Mouse (Mus musculus) midbrain, embryonic 11.5 days (tissue): ENCODE results near the gene Gpr135. TPM values are rescaled to one million over a fixed set of nuclear protein-coding genes. Genes with fewer than 3 reads are reported as not detected.
A peak's percentile ranks its signal among the peaks of the same experiment; 100 is the strongest.

Source experiments
- ATAC-seq: fragments of 200-750 bp; cut with Nextera tagmentation; 2 replicates; pipeline ENCODE4 v1.8.0; 2017; ENCODE audit warnings: moderate TSS enrichment, moderate library complexity; ENCODE audit not compliant: low FRiP score
- DNase-seq: peaks from one replicate; pipeline ENCODE4 v3.0.0; 2015; ENCODE audit warnings: low spot score; ENCODE audit errors: missing footprints
- H3K27ac ChIP-seq: fragments of 300-500 bp; sonication (generic); 2 replicates; pipeline ENCODE4 v1.5.1; 2014; ENCODE audit warnings: low read depth, low read length
- H3K27me3 ChIP-seq: fragments of 300-500 bp; sonication (generic); 2 replicates; pipeline ENCODE4 v1.6.1; 2014; ENCODE audit warnings: mild to moderate bottlenecking, low read length, moderate library complexity, mixed read lengths; ENCODE audit not compliant: control insufficient read depth, insufficient read depth
- H3K36me3 ChIP-seq: fragments of 300-500 bp; sonication (generic); 2 replicates; pipeline ENCODE4 v1.6.1; 2014; ENCODE audit warnings: mild to moderate bottlenecking, low read length, moderate library complexity, mixed read lengths; ENCODE audit not compliant: control insufficient read depth, insufficient read depth
- H3K4me1 ChIP-seq: fragments of 300-500 bp; sonication (generic); 2 replicates; pipeline ENCODE4 v1.6.1; 2014; ENCODE audit warnings: low read length; ENCODE audit not compliant: control insufficient read depth, insufficient read depth
- H3K4me2 ChIP-seq: fragments of 300-500 bp; sonication (generic); 2 replicates; pipeline ENCODE4 v1.6.1; 2014; ENCODE audit warnings: mild to moderate bottlenecking, moderate library complexity
- H3K4me3 ChIP-seq: fragments of 300-500 bp; sonication (generic); 2 replicates; pipeline ENCODE4 v1.5.1; 2014; ENCODE audit warnings: low read depth, low read length
- H3K9ac ChIP-seq: fragments of 300-500 bp; sonication (generic); 2 replicates; pipeline ENCODE4 v1.6.1; 2014; ENCODE audit warnings: low read length
- H3K9me3 ChIP-seq: fragments of 300-500 bp; sonication (generic); 2 replicates; pipeline ENCODE4 v1.6.1; 2016; ENCODE audit warnings: low read length; ENCODE audit not compliant: control insufficient read depth
- WGBS: fragments of 180-500 bp; shearing (Covaris S2); extraction: QIAGEN DNeasy Blood & Tissue Kit; methylation state at CpG from one replicate; pipeline ENCODE4 v1.1.7; 2014; 5-methylcytosine and 5-hydroxymethylcytosine counted together
- polyA plus RNA-seq: library from polyadenylated mRNA; unstranded; fragments of >200 nt; fragmentation: Nextera tagmentation; extraction: Ambion mirVana; gene quantifications from 2 replicates; pipeline ENCODE4 v1.2.1, GENCODE M21; 2014

The Gpr135 gene
- polyA plus RNA-seq, 1 experiment from 2014 or later: 1.2 TPM

GRCm38 (mm10) chr12:72039501-72039900 is 31.4 kb downstream of the Gpr135 start:
- H3K4me1 ChIP-seq: no peaks in the 10 kb centered on the region
- H3K4me3 ChIP-seq: no peak overlapping the region
- no peak overlapping the region for H3K27ac ChIP-seq
- H3K36me3 ChIP-seq: no peaks in the 10 kb centered on the region
- no peak overlapping the region for H3K9ac ChIP-seq
- no peak for DNase-seq
- 79% methylated on average over 8 of the region's 8 CpGs for WGBS
- H3K27me3 ChIP-seq: no peaks in the 10 kb centered on the region
- no peaks in the 10 kb centered on the region for H3K9me3 ChIP-seq
- ATAC-seq: no peak
- no peak overlapping the region for H3K4me2 ChIP-seq

DNA sequence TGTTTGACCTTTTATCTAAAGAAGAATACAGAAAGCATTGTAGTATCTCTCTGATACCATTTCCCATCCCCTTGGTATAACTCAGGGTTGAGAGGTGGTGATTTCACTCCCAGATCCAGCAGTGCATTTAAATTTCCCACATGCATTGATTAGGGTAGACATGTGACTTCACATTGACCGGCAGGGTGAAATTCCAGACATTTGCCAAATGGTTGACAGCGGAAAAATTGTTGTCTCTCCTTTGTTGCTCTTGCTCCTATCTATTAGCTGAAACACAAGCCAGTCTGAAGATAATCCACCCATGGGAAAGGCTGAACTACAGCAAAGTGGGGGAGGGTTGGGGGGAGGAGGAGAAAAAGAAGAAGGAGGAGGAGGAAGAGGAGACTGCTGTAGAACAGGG is 32.1 kb downstream of the Gpr135 start:
- no peak overlapping the region for H3K4me2 ChIP-seq
- H3K9me3 ChIP-seq: no peaks in the 10 kb centered on the region
- H3K4me3 ChIP-seq: no peak overlapping the region
- H3K4me1 ChIP-seq: no peaks in the 10 kb centered on the region
- H3K27ac ChIP-seq: no peak overlapping the region
- H3K27me3 ChIP-seq: no peaks in the 10 kb centered on the region
- DNase-seq (no peak), ATAC-seq (no peak)
- no peak overlapping the region for H3K9ac ChIP-seq
- no peaks in the 10 kb centered on the region for H3K36me3 ChIP-seq
- 71% methylated on average over 2 of the region's 2 CpGs for WGBS

GRCm38 (mm10) chr12:72037049-72037448 is 33.9 kb downstream of the Gpr135 start:
- 93% methylated on average over 6 of the region's 6 CpGs for WGBS
- DNase-seq (no peak), ATAC-seq (no peak)
- no peaks in the 10 kb centered on the region for H3K4me1 ChIP-seq
- H3K4me2 ChIP-seq: no peak overlapping the region
- no peak overlapping the region for H3K9ac ChIP-seq
- H3K27me3 ChIP-seq: no peaks in the 10 kb centered on the region
- no peak overlapping the region for H3K4me3 ChIP-seq
- no peaks in the 10 kb centered on the region for H3K36me3 ChIP-seq
- H3K9me3 ChIP-seq: no peaks in the 10 kb centered on the region
- no peak overlapping the region for H3K27ac ChIP-seq

DNA sequence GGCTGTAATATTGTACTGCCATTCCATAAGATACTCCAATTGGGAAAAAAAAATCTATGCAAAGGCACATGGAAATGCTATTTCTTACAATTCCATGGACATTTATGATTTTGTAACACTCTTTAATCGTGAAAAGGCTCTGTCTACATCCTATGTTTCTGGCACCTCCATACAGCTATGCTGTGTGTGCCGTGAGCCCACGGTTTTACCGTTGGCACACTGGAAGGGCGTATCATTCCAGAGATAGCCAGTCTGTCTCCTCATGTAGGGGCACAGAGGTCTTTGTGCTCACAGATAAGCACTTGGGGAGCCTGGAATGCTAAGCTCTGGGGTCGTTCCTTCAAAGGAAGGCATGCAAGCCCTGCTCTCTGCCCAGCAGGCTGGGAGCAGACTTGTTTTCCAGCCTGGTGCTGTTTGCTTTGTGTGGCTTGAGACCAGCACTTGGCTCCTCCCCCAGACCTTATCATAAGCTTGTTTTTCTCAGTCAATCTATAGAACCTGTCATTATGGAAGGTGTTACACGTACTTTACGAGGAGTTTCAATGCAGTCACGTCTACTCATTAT is 34.7 kb downstream of the Gpr135 start:
- H3K4me3 ChIP-seq: no peak overlapping the region
- no peaks in the 10 kb centered on the region for H3K36me3 ChIP-seq
- H3K4me1 ChIP-seq: no peaks in the 10 kb centered on the region
- no peak overlapping the region for H3K4me2 ChIP-seq
- no peaks in the 10 kb centered on the region for H3K27me3 ChIP-seq
- ATAC-seq: no peak
- no peak overlapping the region for H3K9ac ChIP-seq
- H3K27ac ChIP-seq: no peak overlapping the region
- 71% methylated on average over 9 of the region's 9 CpGs for WGBS
- no peak for DNase-seq
- H3K9me3 ChIP-seq: no peaks in the 10 kb centered on the region

GRCm38 (mm10) chr12:72031794-72032193 is 39.1 kb downstream of the Gpr135 start:
- Histone ChIP-seq H3K27me3 (no peaks in the 10 kb centered on the region), H3K9me3 (no peaks in the 10 kb centered on the region), H3K4me3 (no peak overlapping the region), H3K4me1 (no peaks in the 10 kb centered on the region), H3K9ac (no peak overlapping the region), H3K27ac (no peak overlapping the region), H3K36me3 (no peaks in the 10 kb centered on the region), H3K4me2 (no peak overlapping the region)
- 89% methylated on average over 6 of the region's 6 CpGs for WGBS
- ATAC-seq (no peak), DNase-seq (no peak)

GRCm38 (mm10) chr12:72031171-72031570 is 39.8 kb downstream of the Gpr135 start:
- WGBS: 89% methylated on average over 5 of the region's 5 CpGs
- H3K4me3 ChIP-seq: no peak overlapping the region
- H3K9ac ChIP-seq: no peak overlapping the region
- no peaks in the 10 kb centered on the region for H3K9me3 ChIP-seq
- no peaks in the 10 kb centered on the region for H3K36me3 ChIP-seq
- H3K27ac ChIP-seq: no peak overlapping the region
- no peaks in the 10 kb centered on the region for H3K4me1 ChIP-seq
- H3K27me3 ChIP-seq: no peaks in the 10 kb centered on the region
- H3K4me2 ChIP-seq: no peak overlapping the region
- ATAC-seq (no peak), DNase-seq (no peak)

- H3K4me2 ChIP-seq: no peak overlapping the region
- no peaks in the 10 kb centered on the region for H3K36me3 ChIP-seq
- WGBS: 56% methylated on average over 6 of the region's 6 CpGs
- H3K4me3 ChIP-seq: no peak overlapping the region
- H3K9me3 ChIP-seq: no peaks in the 10 kb centered on the region
- no peak for DNase-seq
- H3K27me3 ChIP-seq: no peaks in the 10 kb centered on the region
- H3K4me1 ChIP-seq: no peaks in the 10 kb centered on the region
- H3K9ac ChIP-seq: no peak overlapping the region
- ATAC-seq: no peak
- no peak overlapping the region for H3K27ac ChIP-seq
These were observed 45.6 kb downstream of the Gpr135 start for GRCm38 (mm10) chr12:72025275-72025795.

DNA sequence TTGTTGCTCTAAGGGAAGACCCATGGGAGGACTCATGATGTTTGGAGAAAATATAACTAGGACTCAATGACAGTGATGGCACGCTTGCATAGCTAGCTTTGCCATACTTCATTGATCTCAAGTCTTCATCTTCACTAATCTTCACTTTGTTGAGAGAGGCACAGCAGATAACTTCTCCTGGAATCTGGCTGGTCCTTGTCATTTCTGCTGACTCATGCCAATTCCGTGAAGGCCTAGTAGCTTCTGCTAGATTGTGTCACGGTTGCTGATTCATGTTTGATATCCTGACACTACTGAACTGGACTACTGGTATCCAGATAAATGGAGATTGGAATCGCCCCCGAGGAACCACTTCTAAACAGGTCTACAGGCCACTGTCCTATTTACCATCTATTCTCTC is 47.4 kb downstream of the Gpr135 start:
- H3K9ac ChIP-seq: no peak overlapping the region

GRCm38 (mm10) chr12:72022790-72023189 is 48.1 kb downstream of the Gpr135 start:
- Histone ChIP-seq H3K9ac (no peak overlapping the region), H3K4me2 (no peak overlapping the region), H3K36me3 (no peaks in the 10 kb centered on the region), H3K4me3 (no peak overlapping the region), H3K27me3 (no peaks in the 10 kb centered on the region), H3K27ac (no peak overlapping the region), H3K9me3 (no peaks in the 10 kb centered on the region), H3K4me1 (no peaks in the 10 kb centered on the region)
- DNase-seq: peak; percentile 8
- WGBS: 94% methylated on average over 3 of the region's 3 CpGs
- ATAC-seq: no peak

More for the DNA sequence above, 47.4 kb downstream of the Gpr135 start:
- no peaks in the 10 kb centered on the region for H3K36me3 ChIP-seq
- no peaks in the 10 kb centered on the region for H3K4me1 ChIP-seq
- H3K27ac ChIP-seq: no peak overlapping the region
- no peaks in the 10 kb centered on the region for H3K9me3 ChIP-seq
- H3K4me3 ChIP-seq: no peak overlapping the region
- peak; percentile 47 for DNase-seq
- 94% methylated on average over 5 of the region's 5 CpGs for WGBS
- ATAC-seq: no peak
- H3K27me3 ChIP-seq: no peaks in the 10 kb centered on the region
- H3K4me2 ChIP-seq: no peak overlapping the region
